Comparison of ENCODE assay signal across 24 mouse cellular contexts in the genomic region with DNA sequence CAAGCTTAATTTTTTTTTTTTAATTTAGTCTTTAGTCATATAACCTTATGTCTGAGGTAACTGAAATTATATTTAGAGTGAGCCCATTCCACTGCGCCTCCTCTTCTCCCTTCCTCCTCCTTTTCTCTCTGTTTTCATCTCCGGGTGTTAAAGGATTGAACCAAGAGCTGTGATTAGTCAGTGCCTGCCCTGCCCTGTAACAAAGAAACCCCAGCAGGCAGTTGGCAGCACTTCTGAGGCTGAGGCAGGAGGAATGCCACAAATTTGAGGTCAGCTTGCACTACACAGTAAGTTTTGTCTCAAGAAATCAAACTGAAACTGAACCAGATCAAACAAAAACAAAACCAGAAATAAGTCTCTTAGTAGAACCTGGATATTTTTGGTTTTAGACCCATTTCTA. TPM values are rescaled to one million over a fixed set of nuclear protein-coding genes. Genes with fewer than 3 reads are reported as not detected.
A peak's percentile ranks its signal among the peaks of the same experiment; 100 is the strongest.
DNase-seq lines count a peak whose midpoint lies in the region; ATAC-seq and TF ChIP-seq lines count a peak whose summit lies in the region.
"Had no signal": no experiment of that assay in that cellular context is flagged by ENCODE, and none has a peak within 500 bp of the region (broad histone marks: within the 10 kb centered on the region; RNA-seq: fewer than 3 reads in every experiment).

No protein-coding gene starts in this region.

- 0 out of 2 replicates have a peak, but pooled peaks have one; percentile 52 for ATAC-seq in frontal cortex, adult (ENCODE audit: low TSS enrichment)
- ATAC-seq in intestine, embryonic 14.5 days (replicated peaks; ENCODE audit: low FRiP score, low TSS enrichment, low read depth) = no peak
- no peak for ATAC-seq in intestine, embryonic 16.5 days
- ATAC-seq in midbrain, postnatal 0 days (ENCODE audit: low FRiP score) = no peak
- ATAC-seq: Patski had no signal

- H3ac ChIP-seq in myocyte (ENCODE audit: control insufficient read depth, insufficient read length) = no peak overlapping the region

- no peaks in the 10 kb centered on the region for H3K27me3 ChIP-seq in intestine, embryonic 14.5 days (replicated peaks; ENCODE audit: control insufficient read depth, insufficient read depth, low read length)
- H3K27me3 ChIP-seq in intestine, embryonic 16.5 days (replicated peaks; ENCODE audit: control insufficient read depth, insufficient read depth, low read length) = no peaks in the 10 kb centered on the region
- H3K27me3 ChIP-seq in myocyte (ENCODE audit: control insufficient read depth, insufficient read depth, insufficient read length) = no peaks in the 10 kb centered on the region
- no peaks in the 10 kb centered on the region for H3K27me3 ChIP-seq in midbrain, postnatal 0 days (ENCODE audit: insufficient read depth, low read length)
- H3K27me3 ChIP-seq: forebrain, embryonic 12.5 days; heart, embryonic 15.5 days; limb, embryonic 15.5 days; neural tube, embryonic 13.5 days; Patski had no signal

- H3K9me3 ChIP-seq in intestine, embryonic 14.5 days (ENCODE audit: control insufficient read depth, low read length) = no peaks in the 10 kb centered on the region
- no peaks in the 10 kb centered on the region for H3K9me3 ChIP-seq in intestine, embryonic 16.5 days (ENCODE audit: control insufficient read depth, low read length)
- no peaks in the 10 kb centered on the region for H3K9me3 ChIP-seq in midbrain, postnatal 0 days (ENCODE audit: low read length)
- H3K9me3 ChIP-seq: embryonic facial prominence, embryonic 10.5 days; forebrain, embryonic 12.5 days; heart, embryonic 15.5 days; hindbrain, embryonic 10.5 days; limb, embryonic 15.5 days; midbrain, embryonic 10.5 days; neural tube, embryonic 13.5 days had no signal

- no peak overlapping the region for H3K27ac ChIP-seq in intestine, embryonic 14.5 days (ENCODE audit: low read depth)
- no peak overlapping the region for H3K27ac ChIP-seq in intestine, embryonic 16.5 days (ENCODE audit: low read length)
- H3K27ac ChIP-seq in midbrain, postnatal 0 days (ENCODE audit: low read depth, low read length) = no peak overlapping the region
- H3K27ac ChIP-seq: embryonic facial prominence, embryonic 10.5 days; forebrain, embryonic 12.5 days; heart, embryonic 15.5 days; hindbrain, embryonic 10.5 days; limb, embryonic 15.5 days; midbrain, embryonic 10.5 days; neural tube, embryonic 13.5 days had no signal

- H3K4me1 ChIP-seq in intestine, embryonic 14.5 days (replicated peaks; ENCODE audit: control insufficient read depth, insufficient read depth, low read length) = no peaks in the 10 kb centered on the region
- H3K4me1 ChIP-seq in intestine, embryonic 16.5 days (ENCODE audit: control insufficient read depth, insufficient read depth, low read length) = peaks cover 17% of the 10 kb centered on the region
- no peaks in the 10 kb centered on the region for H3K4me1 ChIP-seq in midbrain, postnatal 0 days (ENCODE audit: insufficient read depth, low read length)
- H3K4me1 ChIP-seq: embryonic facial prominence, embryonic 10.5 days; hindbrain, embryonic 10.5 days; limb, embryonic 15.5 days; midbrain, embryonic 10.5 days had no signal

- H3K79me2 ChIP-seq in myocyte (ENCODE audit: control insufficient read depth, insufficient read depth) = peaks cover 86% of the 10 kb centered on the region

- no peak overlapping the region for H3K4me3 ChIP-seq in intestine, embryonic 14.5 days (ENCODE audit: low read depth, low read length)
- H3K4me3 ChIP-seq in intestine, embryonic 16.5 days (ENCODE audit: low read length) = no peak overlapping the region
- no peak overlapping the region for H3K4me3 ChIP-seq in myocyte
- no peak overlapping the region for H3K4me3 ChIP-seq in midbrain, postnatal 0 days (ENCODE audit: low read depth, low read length)
- H3K4me3 ChIP-seq: embryonic facial prominence, embryonic 10.5 days; forebrain, embryonic 12.5 days; heart, embryonic 15.5 days; hindbrain, embryonic 10.5 days; limb, embryonic 15.5 days; midbrain, embryonic 10.5 days; neural tube, embryonic 13.5 days had no signal

- DNase-seq in frontal cortex, postnatal 25 days (ENCODE audit: low spot score in 2 of 2) = no peak
- DNase-seq in intestine, embryonic 14.5 days (ENCODE audit: low spot score) = peak; percentile 38
- DNase-seq in CD8-positive naive resting alpha-beta T cell, adult 2 months (ENCODE audit: low read depth in 2 of 2, low spot score in 2 of 2) = peak; percentile 48 to 64
- DNase-seq in adrenal gland, postnatal 4 days (ENCODE audit: low spot score in 2 of 2) = no peak
- no peak for DNase-seq in midbrain, postnatal 0 days (ENCODE audit: low spot score)
- DNase-seq: adrenal gland, postnatal 25 days; cerebellum, adult 8-10 months; gastrocnemius, postnatal 25 days; kidney, adult 8-10 months; kidney, postnatal 14 days; lung, adult 2 months; thymus, adult 18-20 months; thymus, postnatal 4 days had no signal

- no peak overlapping the region for H3K9ac ChIP-seq in intestine, embryonic 14.5 days (ENCODE audit: low read length)
- H3K9ac ChIP-seq in intestine, embryonic 16.5 days (ENCODE audit: low read depth, low read length) = no peak overlapping the region
- H3K9ac ChIP-seq in midbrain, postnatal 0 days (replicated peaks; ENCODE audit: low read length, poor library complexity, severe bottlenecking) = no peak overlapping the region
- H3K9ac ChIP-seq: forebrain, embryonic 12.5 days; heart, embryonic 15.5 days; limb, embryonic 15.5 days; neural tube, embryonic 13.5 days had no signal

- TF ChIP-seq CTCF in midbrain, postnatal 0 days (IDR thresholded peaks at IDR 0.05) = no peak

- no peak for TF ChIP-seq POLR2A in myocyte (IDR thresholded peaks at IDR 0.05; ENCODE audit: insufficient read length, low read depth)

- 88% methylated on average over 2 of the region's 2 CpGs for WGBS in intestine, embryonic 14.5 days
- WGBS in intestine, embryonic 16.5 days = 87% methylated on average over 2 of the region's 2 CpGs
- 87% methylated on average over 2 of the region's 2 CpGs for WGBS in midbrain, postnatal 0 days

- H3K36me3 ChIP-seq in intestine, embryonic 14.5 days (ENCODE audit: control insufficient read depth, insufficient read depth, low read length) = no peaks in the 10 kb centered on the region
- H3K36me3 ChIP-seq in intestine, embryonic 16.5 days (ENCODE audit: control insufficient read depth, insufficient read depth, low read length) = no peaks in the 10 kb centered on the region
- no peaks in the 10 kb centered on the region for H3K36me3 ChIP-seq in myocyte (ENCODE audit: control insufficient read depth, insufficient read depth)
- no peaks in the 10 kb centered on the region for H3K36me3 ChIP-seq in midbrain, postnatal 0 days (ENCODE audit: insufficient read depth, low read length)
- H3K36me3 ChIP-seq: heart, embryonic 15.5 days; neural tube, embryonic 13.5 days had no signal

- H3K4me2 ChIP-seq in intestine, embryonic 14.5 days (ENCODE audit: low read length) = no peak overlapping the region
- H3K4me2 ChIP-seq in intestine, embryonic 16.5 days (ENCODE audit: low read depth, low read length) = no peak overlapping the region
- H3K4me2 ChIP-seq in myocyte (ENCODE audit: low read depth) = peak overlapping the region; percentile 7
- no peak overlapping the region for H3K4me2 ChIP-seq in midbrain, postnatal 0 days (ENCODE audit: low read depth, low read length, poor library complexity, severe bottlenecking)
- H3K4me2 ChIP-seq: forebrain, embryonic 12.5 days; heart, embryonic 15.5 days; limb, embryonic 15.5 days; neural tube, embryonic 13.5 days had no signal

TF ChIP-seq in myocyte, 11 proteins besides CTCF, POLR2A, EP300 and RAD21:
- no peak for TF ChIP-seq USF1 (IDR thresholded peaks at IDR 0.05; ENCODE audit: low read depth)
TF ChIP-seq in myocyte: peak in this region for 0.

RNA-seq across cellular contexts. Expression of gene Zfand3, which starts 49.3 kb away (rescaled TPM):
- 40.9 and 42.6 TPM in 2 replicates for polyA plus RNA-seq in intestine, embryonic 14.5 days (2014; fragmentation: Nextera tagmentation; extraction: Ambion mirVana)
- polyA plus RNA-seq in intestine, embryonic 16.5 days (2015; fragmentation: Nextera tagmentation; extraction: Ambion mirVana) = 39.7 and 40.2 TPM in 2 replicates
- 138 TPM for polyA plus RNA-seq in myocyte (2012; fragmentation: generic; extraction: Trizol)
- 100 to 1,000 TPM; 140 to 145 TPM for total RNA-seq in adrenal gland, postnatal 4 days (2021)
- 72.2 and 90.9 TPM in 2 replicates for total RNA-seq in midbrain, postnatal 0 days (2014; rRNA removed)
- polyA plus RNA-seq in midbrain, postnatal 0 days (2015; fragmentation: Nextera tagmentation; extraction: Ambion mirVana) = 41.3 and 45.2 TPM in 2 replicates

Comparison
In these comparisons a context has a peak if more than half of its experiments do, and no peak if none do; other contexts are left out.
1. DNase-seq: peak in intestine, embryonic 14.5 days (single experiment) and CD8-positive naive resting alpha-beta T cell, adult 2 months (2 of 2); none in frontal cortex, postnatal 25 days (0 of 2), adrenal gland, postnatal 4 days (0 of 2) and midbrain, postnatal 0 days (single experiment).